Comparison of ENCODE assay signal across 14 mouse cellular contexts in genomic region chr8:69549556-69549955, GRCm38 (mm10). TPM values are rescaled to one million over a fixed set of nuclear protein-coding genes. Genes with fewer than 3 reads are reported as not detected.
DNase-seq lines count a peak whose midpoint lies in the region; ATAC-seq and TF ChIP-seq lines count a peak whose summit lies in the region.
"Not testable (repeated sequence)": the region's sequence is repeated elsewhere in the genome, so short reads cannot be mapped to it uniquely, and the experiment has no call there.
"Had no signal": no experiment of that assay in that cellular context is flagged by ENCODE, and none has a peak within 500 bp of the region (broad histone marks: within the 10 kb centered on the region; RNA-seq: fewer than 3 reads in every experiment).

No protein-coding gene starts in this region.

- H3K4me3 ChIP-seq in embryonic facial prominence, embryonic 14.5 days (ENCODE audit: low read depth, low read length); hindbrain, embryonic 10.5 days; liver, adult 2 months (ENCODE audit: insufficient read depth, low read depth, low read length); thymus, adult 2 months (ENCODE audit: control insufficient read depth, insufficient read depth, low read length): not testable (repeated sequence)

- H3K4me1 ChIP-seq in embryonic facial prominence, embryonic 14.5 days (ENCODE audit: control insufficient read depth, insufficient read depth, low read length); hindbrain, embryonic 10.5 days (replicated peaks); liver, adult 2 months (ENCODE audit: control insufficient read depth, insufficient read depth, low read length); thymus, adult 2 months (replicated peaks; ENCODE audit: control insufficient read depth, insufficient read depth, low read length): not testable (repeated sequence)

- not testable (repeated sequence) for H3K27me3 ChIP-seq in embryonic facial prominence, embryonic 14.5 days (replicated peaks; ENCODE audit: control insufficient read depth, insufficient read depth, low read length); hindbrain, embryonic 10.5 days (ENCODE audit: insufficient read depth, poor library complexity, severe bottlenecking); liver, adult 2 months (ENCODE audit: control insufficient read depth, insufficient read depth, low read length); thymus, adult 2 months (ENCODE audit: control insufficient read depth, insufficient read depth, low read length)

- H3K9me3 ChIP-seq in embryonic facial prominence, embryonic 14.5 days (ENCODE audit: control insufficient read depth, low read length); hindbrain, embryonic 10.5 days: not testable (repeated sequence)

- not testable (repeated sequence) for H3K4me2 ChIP-seq in embryonic facial prominence, embryonic 14.5 days (ENCODE audit: low read depth, low read length)

- not testable (repeated sequence) for TF ChIP-seq CTCF in liver, adult 2 months (IDR thresholded peaks at IDR 0.05; ENCODE audit: low read depth, low read length); thymus, adult 2 months (IDR thresholded peaks at IDR 0.05; ENCODE audit: borderline replicate concordance, control insufficient read depth, extremely low read depth, insufficient read depth, low read length, poor library complexity)

- not testable (repeated sequence) for H3K27ac ChIP-seq in embryonic facial prominence, embryonic 14.5 days (replicated peaks; ENCODE audit: low read depth, low read length); hindbrain, embryonic 10.5 days; liver, adult 2 months (replicated peaks; ENCODE audit: insufficient read depth, low read depth, low read length); thymus, adult 2 months (ENCODE audit: control insufficient read depth, insufficient read depth, low read length)

- WGBS in embryonic facial prominence, embryonic 14.5 days, result 8% methylated on average over 8 of the region's 8 CpGs
- WGBS in hindbrain, embryonic 10.5 days, result 13% methylated on average over 8 of the region's 8 CpGs
- WGBS in liver, adult 2 months, result 11% methylated on average over 8 of the region's 8 CpGs
- WGBS in thymus, adult 2 months, result 18% methylated on average over 8 of the region's 8 CpGs

- not testable (repeated sequence) for H3K9ac ChIP-seq in embryonic facial prominence, embryonic 14.5 days (ENCODE audit: low read depth, low read length); liver, adult 2 months (ENCODE audit: low read depth, low read length)

- TF ChIP-seq POLR2A in liver, adult 2 months (IDR thresholded peaks at IDR 0.05; ENCODE audit: extremely low read depth, insufficient read depth, low read length); thymus, adult 2 months (IDR thresholded peaks at IDR 0.05; ENCODE audit: control insufficient read depth, extremely low read depth, insufficient read depth, low read length, poor library complexity): not testable (repeated sequence)

- H3K36me3 ChIP-seq in embryonic facial prominence, embryonic 14.5 days (ENCODE audit: control insufficient read depth, insufficient read depth, low read length); hindbrain, embryonic 10.5 days; liver, adult 2 months (ENCODE audit: control insufficient read depth, insufficient read depth, low read length); thymus, adult 2 months (ENCODE audit: control insufficient read depth, insufficient read depth, low read length): not testable (repeated sequence)

- DNase-seq in ES-CJ7 (ENCODE audit: low read depth, low spot score), result peak; percentile 69
- peak; percentile 0 for DNase-seq in c-Kit-positive CD71-positive TER-119-positive erythroid progenitor cells, embryonic 14.5 days (ENCODE audit: low spot score)
- DNase-seq in embryonic facial prominence, embryonic 14.5 days (ENCODE audit: low spot score), result peak; percentile 35
- peak; percentile 39 for DNase-seq in hindbrain, embryonic 10.5 days (ENCODE audit: low spot score)
- peak; percentile 77 to 82 for DNase-seq in kidney, postnatal 4 days
- peak; percentile 13 for DNase-seq in liver, adult 2 months (ENCODE audit: extremely low read depth, low read depth, low spot score)
- DNase-seq in neural tube, embryonic 10.5 days (ENCODE audit: extremely low spot score, low spot score), result peak; percentile 45
- DNase-seq in thymus, adult 2 months, result peak; percentile 28

- H3K79me2 ChIP-seq in liver, adult 2 months (ENCODE audit: control insufficient read depth, insufficient read depth, low read length), result not testable (repeated sequence)

- ATAC-seq in embryonic facial prominence, embryonic 14.5 days (ENCODE audit: low read depth), result not testable (repeated sequence)

RNA-seq across cellular contexts. Expression of gene Gm7697, which starts 26.8 kb away (rescaled TPM):
- not detected in 2 replicates for polyA plus RNA-seq in embryonic facial prominence, embryonic 14.5 days (2014; fragmentation: Nextera tagmentation; extraction: Ambion mirVana)
- not detected in 2 replicates for polyA plus RNA-seq in hindbrain, embryonic 10.5 days (2016; fragmentation: Nextera tagmentation; extraction: Ambion mirVana)
- total RNA-seq in liver, adult 2 months (2014; rRNA removed), result not detected in 2 replicates
- not detected in 2 replicates for polyA plus RNA-seq in liver, adult 2 months (2012; rRNA removed)
- polyA plus RNA-seq in thymus, adult 2 months (2012; rRNA removed), result not detected in 2 replicates
- total RNA-seq: heart, adult 18-20 months had no signal
- polyA plus RNA-seq: forebrain, embryonic 11.5 days; intestine, embryonic 16.5 days; liver, embryonic 12.5 days; midbrain, embryonic 16.5 days; thymus, postnatal 0 days had no signal

Comparison
In these comparisons a context has a peak if more than half of its experiments do, and no peak if none do; other contexts are left out.
1. DNase-seq: peak in every context shown above with its lines; median percentile 80 in kidney, postnatal 4 days; 69 in ES-CJ7; 45 in neural tube, embryonic 10.5 days; 39 in hindbrain, embryonic 10.5 days; 35 in embryonic facial prominence, embryonic 14.5 days; 28 in thymus, adult 2 months; 13 in liver, adult 2 months; 0 in c-Kit-positive CD71-positive TER-119-positive erythroid progenitor cells, embryonic 14.5 days.